Mouse (Mus musculus): ENCODE data around the gene Gse1.

Gene Gse1

GRCm38 (mm10) chr8:120535452-120536305 lies 307.4 kb downstream of the Gse1 start:
- peak; percentile 65 for DNase-seq (ENCODE audit: low read depth, low spot score)

DNA sequence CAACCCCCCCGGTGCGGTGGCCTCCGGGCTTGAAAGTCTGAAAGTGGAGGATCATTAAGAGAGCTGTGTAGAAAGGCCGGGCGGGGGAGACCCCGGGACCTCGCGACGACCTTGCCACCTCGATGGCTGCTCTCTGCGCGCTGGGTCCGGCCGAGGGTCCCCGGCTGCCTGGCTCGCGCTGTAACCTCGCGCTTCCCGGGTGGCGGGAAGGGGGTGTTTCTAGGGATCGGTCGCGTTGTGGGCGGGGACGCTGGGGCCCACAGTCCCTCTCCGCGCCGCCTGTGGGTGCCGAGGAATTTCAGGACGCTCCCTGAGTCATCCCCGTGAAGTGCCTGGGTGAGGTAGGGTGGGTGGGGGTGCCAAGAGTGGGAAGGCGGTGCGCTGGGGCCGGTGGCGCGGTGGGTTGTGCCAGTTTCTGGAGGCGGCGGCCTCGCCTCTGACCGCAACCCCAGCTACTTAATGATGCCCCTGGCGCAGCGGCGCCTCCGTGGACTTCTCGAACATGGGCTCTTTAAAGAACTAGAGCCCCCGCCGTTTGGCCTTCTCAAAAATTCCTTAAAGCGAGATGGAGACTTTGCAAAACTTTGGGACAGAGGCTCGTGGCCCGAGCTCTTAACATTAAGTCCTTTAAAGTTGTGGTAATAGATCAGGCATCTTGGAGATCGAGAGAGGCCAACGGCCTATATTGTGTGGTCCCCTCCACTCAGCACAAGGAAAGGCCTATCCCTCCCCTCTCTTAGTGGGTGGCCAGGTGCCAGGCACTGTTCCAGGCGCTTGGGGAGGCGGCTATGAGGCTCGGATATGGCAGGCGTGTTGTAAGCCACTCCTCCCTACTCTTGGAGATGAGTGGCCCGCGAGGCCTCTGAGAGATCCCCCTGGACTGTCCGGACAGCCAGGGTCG lies 308.3 kb downstream of the Gse1 start:
- DNase-seq (ENCODE audit: low read depth, low spot score): no peak

- DNase-seq (ENCODE audit: low read depth, low spot score): peak; percentile 59
These were observed 309.1 kb downstream of the Gse1 start for GRCm38 (mm10) chr8:120537207-120537817.

GRCm38 (mm10) chr8:120537818-120538396 lies 309.7 kb downstream of the Gse1 start:
- DNase-seq (ENCODE audit: low read depth, low spot score): no peak

DNA sequence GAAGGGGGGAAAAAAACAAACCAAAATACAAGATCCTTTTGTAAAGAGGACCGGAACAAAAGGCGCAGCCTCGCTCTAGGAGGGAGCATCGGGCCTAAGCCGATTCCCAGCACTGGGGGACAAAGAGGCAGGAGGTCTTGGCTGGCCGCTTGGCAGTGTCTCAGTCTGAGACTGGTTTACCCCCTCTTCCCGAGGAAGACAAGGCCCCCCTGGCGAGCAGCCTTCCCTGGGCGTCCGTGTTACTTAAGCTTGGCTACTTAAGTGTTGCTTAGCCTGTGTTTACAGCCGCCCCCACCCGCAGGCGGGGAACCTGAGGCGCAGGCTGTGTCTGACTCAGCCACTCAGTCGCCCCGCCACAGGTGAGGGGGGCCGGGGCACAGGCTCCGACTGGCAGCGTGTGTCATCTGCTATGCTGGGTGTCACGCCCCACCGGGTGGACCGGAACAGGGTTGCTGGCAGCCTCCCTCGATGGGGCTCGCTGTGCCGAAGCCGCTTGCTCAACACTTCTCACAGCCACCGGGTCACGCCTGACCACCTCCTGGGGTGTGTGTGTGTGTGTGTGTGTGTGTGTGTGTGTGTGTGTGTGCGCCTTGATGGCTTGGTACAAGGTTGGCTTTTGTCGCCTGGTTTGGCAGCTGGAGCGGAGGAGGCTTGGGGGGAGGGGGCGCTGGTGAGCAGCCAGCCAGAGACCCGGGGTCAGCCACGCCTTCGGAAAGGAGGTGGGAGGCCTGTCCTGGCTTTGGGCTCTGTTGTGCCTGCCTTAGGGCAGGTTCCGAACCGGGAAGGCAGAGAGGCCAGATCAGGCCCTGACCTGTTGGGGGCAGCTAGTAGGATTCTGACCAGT lies 310.4 kb downstream of the Gse1 start:
- no peak for DNase-seq (ENCODE audit: low read depth, low spot score)

DNA sequence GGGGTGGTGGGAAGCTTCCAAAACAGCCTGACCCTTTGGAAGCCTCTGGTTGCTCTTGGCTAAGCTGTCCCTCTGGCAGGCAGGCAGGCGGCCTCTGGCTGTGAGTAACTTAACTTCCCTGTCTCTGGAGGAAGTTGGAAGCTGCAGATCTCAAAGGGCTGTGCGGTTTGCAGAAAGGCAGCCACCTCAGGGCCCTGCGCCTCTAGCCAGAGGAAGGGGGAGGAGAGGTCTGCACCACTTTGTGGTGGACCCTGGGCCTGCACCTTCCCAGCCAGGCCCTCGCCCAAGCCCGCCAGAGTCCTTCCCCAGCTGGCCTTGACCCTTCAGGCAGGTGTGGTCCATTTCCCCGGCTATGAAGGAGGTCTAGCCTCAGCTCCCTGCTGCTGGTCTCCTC lies 311.1 kb downstream of the Gse1 start:
- DNase-seq (ENCODE audit: low read depth, low spot score): no peak

GRCm38 (mm10) chr8:120539775-120540625 lies 311.7 kb downstream of the Gse1 start:
- no peak for DNase-seq (ENCODE audit: low read depth, low spot score)

DNA sequence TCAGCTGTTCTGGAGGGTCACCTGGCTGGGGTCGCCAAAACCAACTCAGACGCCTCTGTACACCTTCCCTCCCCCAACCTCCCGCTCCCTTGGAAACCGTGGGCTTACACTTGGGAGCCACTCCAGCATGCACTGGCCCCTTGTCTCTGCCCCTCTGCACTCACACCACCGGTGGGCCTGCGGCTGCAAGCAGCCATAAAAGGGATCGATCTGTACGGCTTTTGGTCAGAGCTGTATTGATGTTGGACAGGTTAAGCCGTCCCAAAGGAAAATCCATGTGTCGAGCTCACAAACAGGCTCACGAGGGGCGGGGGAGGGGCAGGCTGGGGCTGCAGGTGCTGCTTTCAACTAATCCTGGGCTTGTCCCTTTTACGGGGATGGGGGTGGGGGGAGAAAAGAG lies 314.7 kb downstream of the Gse1 start:
- no peak for DNase-seq (ENCODE audit: low read depth, low spot score)

GRCm38 (mm10) chr8:120543416-120544055 lies 315.3 kb downstream of the Gse1 start:
- DNase-seq (ENCODE audit: low read depth, low spot score): no peak

- no peak for DNase-seq (ENCODE audit: low read depth, low spot score)
These were observed 315.9 kb downstream of the Gse1 start for GRCm38 (mm10) chr8:120544155-120544554.

DNA sequence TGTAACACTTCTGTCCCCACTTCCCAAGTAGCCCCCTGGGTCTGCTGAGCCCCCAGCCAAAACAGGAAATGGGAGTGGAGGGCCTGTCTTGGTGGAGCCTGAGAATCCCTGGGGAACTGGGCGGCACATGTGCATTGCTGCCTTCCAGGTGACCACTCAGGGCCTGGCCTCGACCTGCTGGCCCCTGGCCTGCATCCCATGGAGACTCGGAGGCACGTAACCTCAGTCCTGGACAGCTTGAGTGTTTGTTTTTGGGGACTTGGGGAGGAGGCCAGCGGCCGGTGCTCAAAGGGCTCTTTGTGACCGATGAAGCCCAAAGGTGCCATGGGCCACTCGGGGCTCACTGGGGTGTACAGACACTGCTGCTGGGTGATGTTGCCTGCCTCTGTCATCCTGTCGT lies 319.3 kb downstream of the Gse1 start:
- no peak for DNase-seq (ENCODE audit: low read depth, low spot score)

- no peak for DNase-seq (ENCODE audit: low read depth, low spot score)
These were observed 320.1 kb downstream of the Gse1 start for GRCm38 (mm10) chr8:120548313-120548761.

GRCm38 (mm10) chr8:120549321-120549921 lies 321.2 kb downstream of the Gse1 start:
- no peak for DNase-seq (ENCODE audit: low read depth, low spot score)

- no peak for DNase-seq (ENCODE audit: low read depth, low spot score)
These were observed 321.7 kb downstream of the Gse1 start for GRCm38 (mm10) chr8:120549922-120550321.

DNA sequence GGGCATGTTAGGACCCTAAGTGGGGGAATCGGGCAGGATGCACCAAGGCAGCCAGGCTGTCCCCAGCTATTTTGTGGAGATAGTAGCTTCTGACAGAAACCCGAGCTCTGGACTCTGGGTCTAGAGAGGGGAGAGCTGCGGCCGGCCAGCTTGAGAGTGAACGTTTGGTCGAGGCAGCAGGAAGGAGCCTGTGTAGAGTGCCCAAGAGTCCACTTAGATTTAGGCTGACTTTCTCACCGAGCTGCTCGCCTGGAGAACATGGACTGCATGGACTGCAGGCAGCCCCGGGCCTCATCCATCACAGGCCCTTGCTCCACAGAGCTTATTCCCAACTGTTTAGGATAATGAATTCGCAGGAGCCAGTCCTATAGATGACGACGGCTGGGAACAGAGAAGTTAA lies 322.2 kb downstream of the Gse1 start:
- no peak for DNase-seq (ENCODE audit: low read depth, low spot score)

DNA sequence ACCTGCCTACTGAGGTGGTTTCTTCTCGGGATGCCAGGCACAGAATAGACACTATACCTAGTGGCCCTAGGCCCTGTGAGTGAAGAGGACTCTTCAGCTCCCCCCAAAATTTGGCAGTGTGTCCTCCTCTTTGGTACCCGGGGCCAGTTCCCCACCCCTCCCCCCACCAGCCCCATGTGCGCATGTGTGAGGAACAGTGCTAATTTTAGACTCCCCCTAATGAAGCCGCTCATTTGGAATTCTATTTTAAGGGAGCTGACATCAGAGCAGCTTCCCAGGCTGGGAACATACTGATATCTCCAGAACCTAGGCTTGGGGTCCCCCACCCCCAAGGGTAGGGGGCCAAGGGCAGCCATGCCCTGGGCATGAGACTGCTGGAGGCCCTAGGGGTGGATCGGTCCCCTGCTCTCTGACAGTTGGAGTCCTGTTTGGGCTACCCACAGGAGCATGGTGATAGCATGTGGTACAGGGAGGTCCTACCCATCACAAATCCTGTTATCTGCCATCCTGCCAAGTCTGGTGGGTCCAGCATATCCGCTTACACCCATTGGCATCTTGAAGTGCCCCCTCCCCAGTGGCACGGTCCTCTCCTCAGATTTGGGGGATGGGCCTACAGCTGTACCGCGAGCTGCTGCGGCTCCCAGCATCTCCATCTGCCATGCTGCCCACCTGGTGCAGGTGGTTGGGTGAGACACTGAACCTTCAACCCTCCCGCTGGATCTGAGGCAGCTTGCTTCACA lies 322.9 kb downstream of the Gse1 start:
- no peak for DNase-seq (ENCODE audit: low read depth, low spot score)

DNA sequence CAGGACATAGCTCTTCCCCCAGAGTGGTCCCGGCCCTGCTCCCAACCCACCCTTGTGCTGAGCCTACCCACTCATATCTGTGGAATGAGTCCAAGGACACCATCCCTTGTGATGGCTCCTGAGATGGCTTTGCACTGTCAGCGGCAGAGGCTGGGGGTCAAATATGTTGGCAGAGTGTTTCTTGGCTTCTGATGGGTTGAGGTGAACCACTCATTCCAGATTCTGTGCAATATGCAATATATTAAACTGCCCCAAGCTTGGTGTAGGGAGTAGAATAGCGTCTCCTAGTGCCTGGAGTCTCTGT lies 323.4 kb downstream of the Gse1 start:
- no peak for DNase-seq (ENCODE audit: low read depth, low spot score)

DNA sequence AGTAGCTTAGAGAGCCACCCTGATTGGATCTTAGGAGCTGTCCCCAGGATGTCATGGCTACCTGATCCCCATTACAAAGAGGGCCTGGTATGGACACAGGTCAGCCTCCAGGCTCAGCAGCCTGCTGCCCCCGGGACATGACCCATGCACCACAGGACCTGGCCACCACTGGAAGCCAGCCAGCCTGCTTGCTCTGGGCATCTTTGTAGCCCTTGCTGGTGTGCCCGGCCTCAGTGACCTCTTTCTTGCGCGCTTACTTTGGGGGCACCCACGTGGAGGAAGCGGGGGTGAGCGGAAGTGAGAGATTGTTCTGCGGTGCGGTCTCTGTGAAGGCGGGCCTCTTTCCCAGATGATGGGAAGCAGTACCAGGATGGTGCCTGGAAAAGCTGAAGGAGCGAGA lies 324.3 kb downstream of the Gse1 start:
- no peak for DNase-seq (ENCODE audit: low read depth, low spot score)

All from retina, adult 2 months (tissue).